Mouse (Mus musculus): ENCODE measurements around the gene Casp7.

- TF ChIP-seq CTCF (IDR thresholded peaks at IDR 0.05; ENCODE audit: borderline replicate concordance, insufficient read depth, low read length) (no peak), POLR2A (IDR thresholded peaks at IDR 0.05; ENCODE audit: low read depth, low read length) (no peak)
These were observed 5.5 kb upstream of the Casp7 start for GRCm38 (mm10) chr19:56391307-56392046.

Measured in embryonic fibroblast, embryonic 13.5 days (primary cell).